Mouse (Mus musculus): ENCODE data around the gene Tmem239. TPM values are rescaled to one million over a fixed set of nuclear protein-coding genes. Genes with fewer than 3 reads are reported as not detected.

Gene Tmem239
- polyA plus RNA-seq, 1 experiment from 2014 or later: not detected

GRCm38 (mm10) chr2:130442162-130442561 is 35.9 kb downstream of the Tmem239 start:
- no peak for ATAC-seq (ENCODE audit: insufficient read depth, low FRiP score)
- Histone ChIP-seq H3K9ac (ENCODE audit: low read length) (no peak overlapping the region), H3K27me3 (ENCODE audit: control insufficient read depth, insufficient read depth, low read length) (no peaks in the 10 kb centered on the region), H3K4me2 (ENCODE audit: low read depth, low read length) (no peak overlapping the region), H3K4me3 (replicated peaks; ENCODE audit: low read length) (no peak overlapping the region), H3K36me3 (ENCODE audit: control insufficient read depth, insufficient read depth, low read length) (peaks cover 9% of the 10 kb centered on the region; the same call in 1 of the 2 replicates), H3K9me3 (replicated peaks; ENCODE audit: control insufficient read depth, low read length) (no peaks in the 10 kb centered on the region), H3K27ac (ENCODE audit: low read length) (no peak overlapping the region), H3K4me1 (ENCODE audit: control insufficient read depth, insufficient read depth, low read length) (no peaks in the 10 kb centered on the region)
- 84% methylated on average over 10 of the region's 10 CpGs for WGBS

- Histone ChIP-seq H3K36me3 (ENCODE audit: control insufficient read depth, insufficient read depth, low read length) (no peaks in the 10 kb centered on the region), H3K9me3 (replicated peaks; ENCODE audit: control insufficient read depth, low read length) (no peaks in the 10 kb centered on the region), H3K4me2 (ENCODE audit: low read depth, low read length) (no peak overlapping the region), H3K4me1 (ENCODE audit: control insufficient read depth, insufficient read depth, low read length) (peaks cover 18% of the 10 kb centered on the region), H3K27ac (ENCODE audit: low read length) (no peak overlapping the region), H3K4me3 (replicated peaks; ENCODE audit: low read length) (no peak overlapping the region), H3K9ac (ENCODE audit: low read length) (no peak overlapping the region), H3K27me3 (ENCODE audit: control insufficient read depth, insufficient read depth, low read length) (no peaks in the 10 kb centered on the region)
- no peak for ATAC-seq (ENCODE audit: insufficient read depth, low FRiP score)
Measured at GRCm38 (mm10) chr2:130448449-130448848, 42.2 kb downstream of the Tmem239 start.

GRCm38 (mm10) chr2:130449021-130449793 is 42.9 kb downstream of the Tmem239 start:
- peaks cover 18% of the 10 kb centered on the region for H3K4me1 ChIP-seq (ENCODE audit: control insufficient read depth, insufficient read depth, low read length)
- H3K27ac ChIP-seq (ENCODE audit: low read length): no peak overlapping the region
- H3K9ac ChIP-seq (ENCODE audit: low read length): peak overlapping the region; percentile 96
- peak overlapping the region; percentile 95 for H3K4me3 ChIP-seq (replicated peaks; ENCODE audit: low read length)
- H3K27me3 ChIP-seq (ENCODE audit: control insufficient read depth, insufficient read depth, low read length): no peaks in the 10 kb centered on the region
- no peaks in the 10 kb centered on the region for H3K9me3 ChIP-seq (replicated peaks; ENCODE audit: control insufficient read depth, low read length)
- ATAC-seq (ENCODE audit: insufficient read depth, low FRiP score): no peak
- 8% methylated on average over 17 of the region's 17 CpGs for WGBS
- peak overlapping the region; percentile 86 for H3K4me2 ChIP-seq (ENCODE audit: low read depth, low read length)
- no peaks in the 10 kb centered on the region for H3K36me3 ChIP-seq (ENCODE audit: control insufficient read depth, insufficient read depth, low read length)

GRCm38 (mm10) chr2:130449794-130450433 is 43.6 kb downstream of the Tmem239 start, which contains the start of gene Ptpra:
Gene Ptpra (plus strand): TSS chr2:130450278.
- 0% methylated on average over 48 of the region's 50 CpGs for WGBS
- ATAC-seq (ENCODE audit: insufficient read depth, low FRiP score): peak; percentile 98

GRCm38 (mm10) chr2:130450434-130450796 is 44.1 kb downstream of the Tmem239 start:
- Histone ChIP-seq H3K27ac (ENCODE audit: low read length) (peak overlapping the region; percentile 79), H3K27me3 (ENCODE audit: control insufficient read depth, insufficient read depth, low read length) (no peaks in the 10 kb centered on the region), H3K4me3 (replicated peaks; ENCODE audit: low read length) (peak overlapping the region; percentile 95), H3K36me3 (ENCODE audit: control insufficient read depth, insufficient read depth, low read length) (no peaks in the 10 kb centered on the region), H3K9me3 (replicated peaks; ENCODE audit: control insufficient read depth, low read length) (no peaks in the 10 kb centered on the region), H3K4me1 (ENCODE audit: control insufficient read depth, insufficient read depth, low read length) (peaks cover 23% of the 10 kb centered on the region), H3K4me2 (ENCODE audit: low read depth, low read length) (peak overlapping the region; percentile 86), H3K9ac (ENCODE audit: low read length) (peak overlapping the region; percentile 96)
- ATAC-seq (ENCODE audit: insufficient read depth, low FRiP score): peak; percentile 89
- whole genome bisulfite sequencing: under 1% methylated on average over 45 of the region's 47 CpGs

More at GRCm38 (mm10) chr2:130449794-130450433, 43.6 kb downstream of the Tmem239 start, which contains the start of gene Ptpra:
- Histone ChIP-seq H3K9ac (ENCODE audit: low read length) (peak within 1 kb of the TSS; percentile 96), H3K4me1 (ENCODE audit: control insufficient read depth, insufficient read depth, low read length) (peaks cover 22% of the 10 kb centered on the region), H3K36me3 (ENCODE audit: control insufficient read depth, insufficient read depth, low read length) (no peaks in the 10 kb centered on the region), H3K27me3 (ENCODE audit: control insufficient read depth, insufficient read depth, low read length) (no peaks in the 10 kb centered on the region), H3K9me3 (replicated peaks; ENCODE audit: control insufficient read depth, low read length) (no peaks in the 10 kb centered on the region), H3K27ac (ENCODE audit: low read length) (peak within 1 kb of the TSS; percentile 79), H3K4me3 (replicated peaks; ENCODE audit: low read length) (peak within 1 kb of the TSS; percentile 95), H3K4me2 (ENCODE audit: low read depth, low read length) (peak within 1 kb of the TSS; percentile 86)

GRCm38 (mm10) chr2:130451086-130451726 is 44.9 kb downstream of the Tmem239 start:
- no peaks in the 10 kb centered on the region for H3K27me3 ChIP-seq (ENCODE audit: control insufficient read depth, insufficient read depth, low read length)
- H3K4me2 ChIP-seq (ENCODE audit: low read depth, low read length): peak overlapping the region; percentile 86
- no peaks in the 10 kb centered on the region for H3K9me3 ChIP-seq (replicated peaks; ENCODE audit: control insufficient read depth, low read length)
- H3K4me1 ChIP-seq (ENCODE audit: control insufficient read depth, insufficient read depth, low read length): peaks cover 25% of the 10 kb centered on the region
- ATAC-seq (ENCODE audit: insufficient read depth, low FRiP score): no peak
- 57% methylated on average over 14 of the region's 14 CpGs for WGBS
- peak overlapping the region; percentile 96 for H3K9ac ChIP-seq (ENCODE audit: low read length)
- no peaks in the 10 kb centered on the region for H3K36me3 ChIP-seq (ENCODE audit: control insufficient read depth, insufficient read depth, low read length)
- H3K4me3 ChIP-seq (replicated peaks; ENCODE audit: low read length): peak overlapping the region; percentile 95
- no peak overlapping the region for H3K27ac ChIP-seq (ENCODE audit: low read length)

- peak overlapping the region; percentile 95 for H3K4me3 ChIP-seq (replicated peaks; ENCODE audit: low read length)
- H3K9ac ChIP-seq (ENCODE audit: low read length): peak overlapping the region; percentile 96
Measured at GRCm38 (mm10) chr2:130451727-130452090, 45.4 kb downstream of the Tmem239 start.

GRCm38 (mm10) chr2:130452266-130452665 is 46.0 kb downstream of the Tmem239 start:
- no peaks in the 10 kb centered on the region for H3K36me3 ChIP-seq (ENCODE audit: control insufficient read depth, insufficient read depth, low read length)
- no peak overlapping the region for H3K4me3 ChIP-seq (replicated peaks; ENCODE audit: low read length)
- no peak overlapping the region for H3K4me2 ChIP-seq (ENCODE audit: low read depth, low read length)
- peaks cover 26% of the 10 kb centered on the region for H3K4me1 ChIP-seq (ENCODE audit: control insufficient read depth, insufficient read depth, low read length)
- H3K27ac ChIP-seq (ENCODE audit: low read length): no peak overlapping the region
- WGBS: 55% methylated on average over 2 of the region's 2 CpGs
- H3K9me3 ChIP-seq (replicated peaks; ENCODE audit: control insufficient read depth, low read length): no peaks in the 10 kb centered on the region
- ATAC-seq (ENCODE audit: insufficient read depth, low FRiP score): no peak
- no peaks in the 10 kb centered on the region for H3K27me3 ChIP-seq (ENCODE audit: control insufficient read depth, insufficient read depth, low read length)
- H3K9ac ChIP-seq (ENCODE audit: low read length): no peak overlapping the region; the same call in 1 of the 2 replicates

More at GRCm38 (mm10) chr2:130451727-130452090, 45.4 kb downstream of the Tmem239 start:
- H3K27ac ChIP-seq (ENCODE audit: low read length): no peak overlapping the region
- peaks cover 26% of the 10 kb centered on the region for H3K4me1 ChIP-seq (ENCODE audit: control insufficient read depth, insufficient read depth, low read length)
- peak overlapping the region; percentile 86 for H3K4me2 ChIP-seq (ENCODE audit: low read depth, low read length)
- H3K27me3 ChIP-seq (ENCODE audit: control insufficient read depth, insufficient read depth, low read length): no peaks in the 10 kb centered on the region
- ATAC-seq (ENCODE audit: insufficient read depth, low FRiP score): no peak
- WGBS: 62% methylated on average over 3 of the region's 3 CpGs
- no peaks in the 10 kb centered on the region for H3K9me3 ChIP-seq (replicated peaks; ENCODE audit: control insufficient read depth, low read length)
- no peaks in the 10 kb centered on the region for H3K36me3 ChIP-seq (ENCODE audit: control insufficient read depth, insufficient read depth, low read length)

- Histone ChIP-seq H3K36me3 (ENCODE audit: control insufficient read depth, insufficient read depth, low read length) (no peaks in the 10 kb centered on the region), H3K4me2 (ENCODE audit: low read depth, low read length) (no peak overlapping the region), H3K9me3 (replicated peaks; ENCODE audit: control insufficient read depth, low read length) (no peaks in the 10 kb centered on the region), H3K27me3 (ENCODE audit: control insufficient read depth, insufficient read depth, low read length) (no peaks in the 10 kb centered on the region), H3K4me1 (ENCODE audit: control insufficient read depth, insufficient read depth, low read length) (peaks cover 26% of the 10 kb centered on the region), H3K4me3 (replicated peaks; ENCODE audit: low read length) (no peak overlapping the region), H3K9ac (ENCODE audit: low read length) (no peak overlapping the region), H3K27ac (ENCODE audit: low read length) (no peak overlapping the region)
- 60% methylated on average over 6 of the region's 6 CpGs for WGBS
- ATAC-seq (ENCODE audit: insufficient read depth, low FRiP score): no peak
Measured at GRCm38 (mm10) chr2:130453421-130453820, 47.1 kb downstream of the Tmem239 start.

Measured in stomach, embryonic 16.5 days (tissue).